Mouse (Mus musculus) spleen, adult 2 months (tissue): Measurements from ENCODE around the gene Serp2.

Source experiments
- CTCF ChIP-seq: fragments of 200-500 bp; IDR thresholded peaks from 2 replicates; pipeline ENCODE4 v1.5.1; 2011; ENCODE audit warnings: mild to moderate bottlenecking, inconsistent platforms; ENCODE audit not compliant: insufficient read depth, insufficient read length, insufficient replicate concordance; ENCODE audit errors: extremely low read depth
- POLR2A ChIP-seq: fragments of 200-500 bp; IDR thresholded peaks from 2 replicates; pipeline ENCODE4 v1.6.1; 2011; ENCODE audit warnings: low read depth, low read length, inconsistent platforms

GRCm38 (mm10) chr14:76488101-76489044 lies 68.3 kb downstream of the Serp2 start:
- TF ChIP-seq CTCF = no peak
- TF ChIP-seq POLR2A = no peak
